Mouse (Mus musculus): ENCODE data around the gene Gm7861.
"Not testable (repeated sequence)": the region's sequence is repeated elsewhere in the genome, so short reads cannot be mapped to it uniquely, and the experiment has no call there.

Gm7861 gene

DNA sequence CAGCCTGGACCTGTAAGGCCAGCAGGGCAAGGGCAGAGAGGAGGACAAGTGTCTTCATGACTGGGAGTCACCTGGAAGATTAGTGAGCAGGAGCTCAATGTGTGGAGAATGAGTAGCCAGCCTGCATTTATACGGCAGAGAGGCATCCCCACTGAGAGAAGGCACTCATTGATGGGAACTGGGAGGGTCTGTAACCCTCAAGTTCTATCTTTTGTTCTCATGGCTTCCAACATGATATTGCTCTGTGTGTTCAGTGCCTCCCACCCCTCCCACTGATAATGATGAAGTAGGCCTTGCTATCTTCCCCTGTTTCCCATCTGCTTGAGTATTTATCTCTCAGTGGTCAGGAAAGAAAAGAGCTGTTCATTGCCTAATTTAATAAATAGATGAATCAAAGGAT is at the start of gene Gm7861:
Gene Gm7861, minus strand, starts transcription at position 101 of the 400 bp plus-strand sequence.
- not testable (repeated sequence) for DNase-seq (ENCODE audit: low read depth in 2 of 2, low spot score in 2 of 2)

DNA sequence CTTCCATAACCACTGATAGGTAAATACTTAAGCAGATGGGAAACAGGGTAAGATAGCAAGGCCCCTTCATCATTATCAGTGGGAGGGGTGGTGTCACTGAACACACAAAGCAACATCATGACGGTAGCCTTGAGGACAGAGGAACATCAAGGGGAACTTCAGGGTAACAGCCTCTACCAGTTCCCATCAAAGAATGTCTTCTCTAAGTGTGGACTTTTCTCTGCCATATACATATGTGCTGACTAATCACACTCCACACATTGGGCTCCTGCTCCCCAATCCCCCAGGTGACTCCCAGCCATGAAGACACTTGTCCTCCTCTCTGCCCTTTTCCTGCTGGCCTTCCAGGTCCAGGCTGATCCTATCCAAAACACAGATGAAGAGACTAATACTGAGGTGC is 23.6 kb upstream of the Gm7861 start, which contains the start of gene Defa26:
Gene Defa26, plus strand, starts transcription at position 301 of the 400 bp plus-strand sequence.
- not testable (repeated sequence) for DNase-seq (ENCODE audit: low read depth in 2 of 2, low spot score in 2 of 2)

DNA sequence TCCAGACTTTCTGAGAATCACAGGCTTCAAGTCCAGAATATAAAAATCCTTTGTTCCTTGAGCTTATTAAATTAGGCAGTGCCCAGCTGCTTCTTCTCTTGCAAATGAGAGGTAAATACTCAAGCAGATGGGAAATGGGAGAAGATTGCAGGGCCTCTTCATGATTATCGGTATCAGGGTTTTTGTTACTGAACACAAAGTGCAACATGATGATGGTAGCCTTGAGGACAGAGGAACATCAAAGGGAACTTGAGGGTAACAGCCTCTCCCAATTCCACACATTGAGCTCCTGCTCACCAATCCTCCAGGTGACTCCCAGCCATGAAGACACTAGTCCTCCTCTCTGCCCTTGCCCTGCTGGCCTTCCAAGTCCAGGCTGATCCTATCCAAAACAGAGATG is 11.6 kb downstream of the Gm7861 start, which contains the start of gene Defa28:
Gene Defa28, plus strand, starts transcription at position 301 of the 400 bp plus-strand sequence.
- DNase-seq (ENCODE audit: low read depth in 2 of 2, low spot score in 2 of 2), result not testable (repeated sequence)

DNA sequence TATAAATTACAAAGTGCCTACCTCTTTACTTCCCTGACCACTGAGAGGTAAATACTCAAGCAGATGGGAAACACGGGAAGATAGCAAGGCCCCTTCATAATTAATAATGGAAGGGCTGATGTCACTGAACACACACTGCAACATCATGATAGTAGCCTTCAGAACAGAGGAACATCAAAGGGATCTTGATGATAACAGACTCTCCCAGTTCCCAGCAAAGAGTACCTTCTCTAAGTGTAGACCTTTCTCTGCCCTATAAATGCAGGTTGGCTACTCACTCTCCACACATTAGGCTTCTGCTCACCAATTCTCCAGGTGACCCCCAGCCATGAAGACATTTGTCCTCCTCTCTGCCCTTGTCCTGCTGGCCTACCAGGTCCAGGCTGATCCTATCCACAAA is 29.2 kb downstream of the Gm7861 start, which contains the start of gene Defa37:
Gene Defa37, plus strand, starts transcription at position 301 of the 400 bp plus-strand sequence.
- DNase-seq (ENCODE audit: low read depth in 2 of 2, low spot score in 2 of 2), result not testable (repeated sequence)

Data from CD8-positive naive resting alpha-beta T cell, adult 2 months (primary cell).